Mouse (Mus musculus) adrenal gland, postnatal 0 days (tissue): Measurements from ENCODE around the gene Cacna1c. TPM values are rescaled to one million over a fixed set of nuclear protein-coding genes. Genes with fewer than 3 reads are reported as not detected.

Source experiments
- polyA plus RNA-seq: library from polyadenylated mRNA; unstranded; fragments of >200 nt; fragmentation: Nextera tagmentation; extraction: Ambion mirVana; gene quantifications from 2 replicates; pipeline ENCODE4 v1.2.1, GENCODE M21; 2015

Gene Cacna1c
- polyA plus RNA-seq: 5.5 and 6.4 TPM in 2 replicates

GRCm38 (mm10) chr6:119196382-119197305 lies at the start of gene Cacna1c:
TSS of gene Cacna1c (minus strand) at chr6:119196418.

GRCm38 (mm10) chr6:119236241-119236640 lies 40.0 kb upstream of the Cacna1c start, which contains the start of gene Cacna2d4:
TSS of gene Cacna2d4 (plus strand) at chr6:119236526.

GRCm38 (mm10) chr6:119175078-119175853 lies 21.0 kb downstream of the Cacna1c start, which contains the start of gene Dcp1b:
TSS of gene Dcp1b (plus strand) at chr6:119175253.

GRCm38 (mm10) chr6:118561745-118562609 lies 634.2 kb downstream of the Cacna1c start, which contains the start of gene Ankrd26:
TSS of gene Ankrd26 (minus strand) at chr6:118562226.

Other genes starting within 250 kb of the Cacna1c start
- gene Dcp1b, start 21.2 kb downstream of the Cacna1c start, polyA plus RNA-seq: 7.5 and 7.9 TPM in 2 replicates
- 0.17 TPM in 1 of 2 replicates, not detected in the other for gene Cacna2d4, start 40.1 kb upstream of the Cacna1c start, polyA plus RNA-seq
- gene Lrtm2, start 134.3 kb upstream of the Cacna1c start, polyA plus RNA-seq: 0.12 TPM in 1 of 2 replicates, not detected in the other
- gene Adipor2, start 221.3 kb upstream of the Cacna1c start, polyA plus RNA-seq: 30.2 and 68.5 TPM in 2 replicates